Mouse (Mus musculus) lung, postnatal 10 days (tissue): ENCODE results near the gene Sgip1.

Source experiments
- DNase-seq: peaks from one replicate; pipeline ENCODE4 v3.0.0; 2021

The Sgip1 gene

GRCm38 (mm10) chr4:102979385-102979784 lies 238.3 kb downstream of the Sgip1 start:
- no peak for DNase-seq

DNA sequence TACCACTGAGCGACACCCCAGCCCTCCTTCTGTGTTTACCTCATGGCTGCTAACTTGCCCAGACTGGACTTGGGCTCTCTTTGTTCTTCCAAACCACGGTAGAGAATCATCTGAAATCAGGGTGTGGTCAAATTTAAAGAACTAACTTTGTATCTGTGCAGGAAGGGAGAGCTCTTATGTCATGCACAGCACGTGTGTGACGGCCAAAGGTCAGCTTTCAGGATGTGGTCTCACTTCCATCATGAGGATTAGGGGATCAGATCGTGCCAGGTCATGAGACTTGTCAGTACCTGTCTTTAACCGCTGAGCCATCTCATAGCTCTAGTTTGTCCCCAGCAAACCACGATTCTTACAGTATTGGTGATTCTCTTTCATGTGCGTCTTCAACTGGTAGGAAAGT lies 240.6 kb downstream of the Sgip1 start:
- DNase-seq, result no peak

- DNase-seq, result peak; percentile 14
Measured at GRCm38 (mm10) chr4:102986173-102986572, 245.1 kb downstream of the Sgip1 start.

- DNase-seq, result peak; percentile 75
Measured at GRCm38 (mm10) chr4:102986917-102987316, 245.8 kb downstream of the Sgip1 start.

- DNase-seq, result no peak
Measured at GRCm38 (mm10) chr4:102987325-102987724, 246.2 kb downstream of the Sgip1 start.

DNA sequence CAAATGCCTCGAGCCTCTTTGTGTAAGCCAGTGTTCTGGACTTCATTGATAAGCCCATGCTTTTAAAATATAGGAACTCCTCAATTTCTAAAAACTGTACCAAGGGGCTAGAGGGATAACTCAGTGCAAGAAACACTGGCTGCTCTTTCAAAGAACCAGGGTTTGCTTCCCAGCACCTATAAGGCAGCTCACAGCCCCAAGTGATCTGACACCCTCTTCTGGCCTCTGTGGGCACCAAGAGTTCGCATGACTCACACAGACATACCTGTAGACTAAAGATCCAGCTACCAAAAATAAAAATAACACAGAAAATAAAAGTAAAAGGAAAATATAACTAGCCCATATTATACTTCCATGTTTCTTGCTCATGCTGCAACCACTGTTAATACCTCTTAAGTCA lies 246.7 kb downstream of the Sgip1 start:
- DNase-seq, result no peak

- no peak for DNase-seq
Measured at GRCm38 (mm10) chr4:102988526-102988925, 247.4 kb downstream of the Sgip1 start.

DNA sequence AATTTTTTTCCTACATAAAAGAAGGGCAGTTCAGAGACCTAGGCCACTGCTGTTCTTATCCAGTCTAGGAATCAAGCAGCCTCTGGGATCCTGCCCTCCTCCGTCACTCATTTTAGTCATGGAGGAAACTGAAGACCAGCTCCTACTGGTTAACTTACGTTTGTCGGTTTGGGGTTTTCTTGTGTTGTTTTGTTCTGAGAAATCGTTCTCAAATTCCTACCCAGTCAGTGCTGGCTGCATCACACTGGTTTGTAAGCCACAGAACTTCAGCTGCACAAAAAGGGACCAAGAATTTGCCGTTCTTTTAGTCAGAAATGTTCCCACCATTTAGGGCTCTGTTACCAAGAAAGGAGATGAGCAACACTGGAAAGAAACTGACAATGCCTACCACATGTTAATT lies 248.3 kb downstream of the Sgip1 start:
- no peak for DNase-seq

- DNase-seq, result no peak
Measured at GRCm38 (mm10) chr4:102990016-102990415, 248.9 kb downstream of the Sgip1 start.

DNA sequence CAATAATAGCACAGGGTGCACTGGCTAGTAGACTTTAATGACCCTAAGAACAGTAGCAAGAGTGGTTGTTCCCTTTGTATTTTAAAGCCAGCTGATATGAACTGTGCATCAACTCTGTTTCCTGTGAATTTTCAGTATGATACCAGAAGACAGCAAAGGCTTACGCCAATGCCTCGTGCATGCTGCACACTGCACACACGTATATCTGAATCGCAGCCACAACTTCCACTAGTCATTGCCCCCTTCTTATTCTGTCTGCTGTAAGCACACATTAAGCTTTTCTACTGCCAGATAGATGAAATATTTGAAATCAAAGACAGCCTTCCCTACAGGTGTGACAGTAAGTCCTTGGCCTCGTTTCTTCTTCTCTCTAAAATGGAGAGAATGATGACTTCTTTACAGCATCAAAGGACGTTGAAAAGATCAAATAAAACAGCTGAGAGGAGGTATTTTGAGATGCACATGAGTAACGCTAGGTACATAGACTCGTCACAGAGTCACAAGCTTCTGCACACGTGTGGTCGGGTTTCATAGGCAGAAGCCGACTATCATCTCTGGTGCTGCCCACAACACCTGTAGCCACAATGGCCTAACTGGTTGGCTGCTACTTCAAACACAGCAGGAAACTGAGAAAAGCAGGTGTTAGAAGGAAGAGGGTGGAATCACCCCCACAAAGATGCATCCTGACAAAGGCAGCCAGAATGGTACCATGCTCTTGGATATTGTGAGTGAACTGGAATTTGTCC lies 249.7 kb downstream of the Sgip1 start:
- DNase-seq, result no peak

GRCm38 (mm10) chr4:102991685-102992084 lies 250.6 kb downstream of the Sgip1 start:
- DNase-seq, result no peak

DNA sequence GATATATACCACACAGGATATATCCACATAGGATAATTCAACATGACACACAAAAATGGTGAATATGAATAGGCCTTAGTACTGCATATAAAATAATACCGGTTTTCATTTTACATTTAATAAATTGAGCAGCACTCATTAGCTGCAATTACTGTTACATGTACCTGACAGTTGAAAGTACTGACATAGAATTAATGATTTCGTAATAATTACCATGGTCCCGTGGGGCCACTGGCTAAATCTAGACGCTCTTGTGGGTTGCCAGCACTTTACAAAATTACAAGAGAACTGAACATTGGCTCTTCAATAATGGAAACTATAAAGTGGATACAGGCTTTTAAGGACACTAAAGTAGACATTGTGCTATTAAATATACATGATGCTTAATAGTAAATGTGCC lies 263.6 kb downstream of the Sgip1 start:
- no peak for DNase-seq

GRCm38 (mm10) chr4:103005190-103005945 lies 264.3 kb downstream of the Sgip1 start:
- DNase-seq, result no peak

DNA sequence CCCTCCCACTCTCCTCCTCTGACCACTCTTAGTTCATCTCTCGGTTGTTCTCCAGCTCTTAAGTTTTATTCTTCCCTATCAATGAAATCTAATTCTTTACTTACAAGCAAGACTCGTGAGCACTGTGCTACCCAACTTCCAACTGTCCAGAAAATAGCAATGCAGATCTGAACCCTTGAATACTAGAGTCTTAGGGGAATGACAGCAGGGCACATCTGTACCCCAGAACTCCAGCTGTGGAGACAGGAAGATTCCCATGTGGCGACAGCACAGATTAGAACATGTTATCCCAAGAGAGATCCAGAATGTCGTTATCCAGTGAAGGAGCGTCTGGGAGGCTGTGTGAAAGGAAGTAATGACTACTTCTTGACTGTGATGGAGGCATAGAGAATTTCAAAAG lies 265.2 kb downstream of the Sgip1 start:
- no peak for DNase-seq

- DNase-seq, result no peak
Measured at GRCm38 (mm10) chr4:103006943-103007418, 265.9 kb downstream of the Sgip1 start.

DNA sequence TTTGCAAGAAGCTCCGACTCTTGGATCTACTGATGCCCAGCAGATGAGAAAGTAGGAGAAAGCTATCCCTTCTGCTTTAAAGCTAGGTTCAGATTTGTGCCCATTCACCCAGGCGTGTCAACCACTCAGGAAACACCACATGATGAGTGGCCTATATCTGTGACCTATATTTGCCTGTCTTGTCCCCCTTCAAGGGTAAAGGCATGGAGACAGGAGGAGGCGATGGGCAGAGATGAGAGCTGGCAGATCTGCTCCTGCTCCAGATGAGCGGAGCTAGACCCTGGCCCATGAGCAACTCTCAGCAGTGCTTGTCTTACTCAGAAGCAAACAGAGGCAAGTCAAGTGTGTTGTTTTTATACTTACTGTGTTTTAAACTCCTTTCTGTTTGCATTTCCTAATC lies 269.6 kb downstream of the Sgip1 start:
- DNase-seq, result no peak

DNA sequence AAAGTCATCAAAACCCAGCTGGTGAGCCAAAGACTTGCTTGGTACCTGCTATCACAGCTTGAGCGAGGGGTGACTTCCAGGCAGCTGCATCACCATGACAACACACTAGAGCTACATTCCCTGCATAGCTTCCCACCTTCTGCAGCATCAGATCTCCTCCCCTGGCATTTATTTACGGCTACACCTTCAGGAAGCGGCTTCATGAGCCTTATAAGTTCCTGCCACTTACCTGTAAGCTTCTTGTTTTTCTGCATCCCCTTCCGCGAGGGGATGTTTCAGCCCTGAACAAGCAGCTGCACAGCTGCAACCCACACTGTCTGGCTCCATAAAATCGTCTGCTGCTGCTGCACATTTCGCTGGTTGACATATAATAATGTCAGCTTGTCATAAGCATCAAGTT lies 270.7 kb downstream of the Sgip1 start:
- no peak for DNase-seq

DNA sequence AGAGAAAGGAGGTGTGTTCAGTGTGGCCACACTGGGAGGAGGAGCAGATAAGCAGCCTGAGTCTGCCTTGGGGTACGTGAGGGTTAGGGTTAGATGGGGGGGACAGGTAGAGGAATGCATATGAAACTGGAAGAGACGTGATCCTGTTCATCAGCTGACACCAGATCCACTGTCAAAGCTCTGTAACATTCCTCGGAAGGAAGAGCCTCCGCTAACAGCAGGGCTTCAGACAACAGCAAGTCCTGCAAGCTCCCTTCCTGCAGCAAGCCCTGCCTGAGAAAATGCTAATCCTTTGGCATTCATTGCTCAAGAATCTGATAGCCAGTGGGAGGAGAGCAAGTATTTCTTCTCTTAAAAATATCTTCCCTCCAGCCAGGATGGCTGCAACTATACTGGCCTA lies 272.4 kb downstream of the Sgip1 start:
- DNase-seq, result no peak
